Mouse (Mus musculus): ENCODE measurements around the gene Ints2. TPM values are rescaled to one million over a fixed set of nuclear protein-coding genes. Genes with fewer than 3 reads are reported as not detected.
"Not testable (repeated sequence)": the region's sequence is repeated elsewhere in the genome, so short reads cannot be mapped to it uniquely, and the experiment has no call there.

The Ints2 gene
- polyA plus RNA-seq (2016; fragmentation: Nextera tagmentation; extraction: Ambion mirVana) = 43.3 and 54.4 TPM in 2 replicates

- DNase-seq (ENCODE audit: low spot score) = peak; percentile 92
- Histone ChIP-seq H3K27ac (peak within 1 kb of the TSS; percentile 94), H3K9me3 (no peaks in the 10 kb centered on the region), H3K4me1 (replicated peaks) (peaks cover 15% of the 10 kb centered on the region), H3K4me3 (peak within 1 kb of the TSS; percentile 80), H3K36me3 (peaks cover 32% of the 10 kb centered on the region), H3K27me3 (ENCODE audit: insufficient read depth, poor library complexity, severe bottlenecking) (no peaks in the 10 kb centered on the region)
- 9% methylated on average over 32 of the region's 32 CpGs for WGBS
These were observed at the start of gene Ints2 for GRCm38 (mm10) chr11:86257460-86258076. Gene Ints2, minus strand, starts transcription at chr11:86257575.

GRCm38 (mm10) chr11:86292201-86292600, 34.8 kb upstream of the Ints2 start:
- not testable (repeated sequence) for H3K4me1 ChIP-seq (replicated peaks); H3K9me3 ChIP-seq; H3K4me3 ChIP-seq; DNase-seq (ENCODE audit: low spot score); H3K27me3 ChIP-seq (ENCODE audit: insufficient read depth, poor library complexity, severe bottlenecking); H3K27ac ChIP-seq
- peaks cover 87% of the 10 kb centered on the region for H3K36me3 ChIP-seq
- WGBS = 95% methylated on average over 10 of the region's 10 CpGs

- H3K4me3 ChIP-seq = no peak overlapping the region
- no peaks in the 10 kb centered on the region for H3K4me1 ChIP-seq (replicated peaks)
- H3K9me3 ChIP-seq = no peaks in the 10 kb centered on the region
- H3K27me3 ChIP-seq (ENCODE audit: insufficient read depth, poor library complexity, severe bottlenecking) = no peaks in the 10 kb centered on the region
- no peak overlapping the region for H3K27ac ChIP-seq
- H3K36me3 ChIP-seq = peaks cover 87% of the 10 kb centered on the region
- DNase-seq (ENCODE audit: low spot score) = no peak
- 95% methylated on average over 6 of the region's 6 CpGs for WGBS
These were observed 34.3 kb upstream of the Ints2 start for GRCm38 (mm10) chr11:86291714-86292113.

- H3K27me3 ChIP-seq (ENCODE audit: insufficient read depth, poor library complexity, severe bottlenecking) = no peaks in the 10 kb centered on the region
- no peaks in the 10 kb centered on the region for H3K9me3 ChIP-seq
- DNase-seq (ENCODE audit: low spot score) = no peak
- WGBS = 95% methylated on average over 8 of the region's 8 CpGs
- no peak overlapping the region for H3K27ac ChIP-seq
- H3K4me3 ChIP-seq = no peak overlapping the region
- H3K36me3 ChIP-seq = peaks cover 94% of the 10 kb centered on the region
- no peaks in the 10 kb centered on the region for H3K4me1 ChIP-seq (replicated peaks)
These were observed 28.4 kb upstream of the Ints2 start for GRCm38 (mm10) chr11:86285729-86286128.

GRCm38 (mm10) chr11:86278442-86279102, 21.2 kb upstream of the Ints2 start:
- Histone ChIP-seq H3K4me3 (no peak overlapping the region), H3K27ac (no peak overlapping the region), H3K36me3 (peaks cover 96% of the 10 kb centered on the region), H3K27me3 (ENCODE audit: insufficient read depth, poor library complexity, severe bottlenecking) (no peaks in the 10 kb centered on the region), H3K4me1 (replicated peaks) (no peaks in the 10 kb centered on the region), H3K9me3 (no peaks in the 10 kb centered on the region)
- WGBS = 97% methylated on average over 6 of the region's 6 CpGs
- no peak for DNase-seq (ENCODE audit: low spot score)

- H3K9me3 ChIP-seq = no peaks in the 10 kb centered on the region
- H3K27me3 ChIP-seq (ENCODE audit: insufficient read depth, poor library complexity, severe bottlenecking) = no peaks in the 10 kb centered on the region
- DNase-seq (ENCODE audit: low spot score) = no peak
- 0% methylated on average over 22 of the region's 22 CpGs for WGBS
- peaks cover 15% of the 10 kb centered on the region for H3K4me1 ChIP-seq (replicated peaks)
- peaks cover 37% of the 10 kb centered on the region for H3K36me3 ChIP-seq
- H3K27ac ChIP-seq = peak overlapping the region; percentile 94
- H3K4me3 ChIP-seq = peak overlapping the region; percentile 80
These were observed 321 bp downstream of the Ints2 start for GRCm38 (mm10) chr11:86257054-86257453.

GRCm38 (mm10) chr11:86253342-86253741, 4.0 kb downstream of the Ints2 start:
- H3K36me3 ChIP-seq = peaks cover 72% of the 10 kb centered on the region
- H3K4me3 ChIP-seq = no peak overlapping the region
- peaks cover 15% of the 10 kb centered on the region for H3K4me1 ChIP-seq (replicated peaks)
- DNase-seq (ENCODE audit: low spot score) = no peak
- H3K9me3 ChIP-seq = no peaks in the 10 kb centered on the region
- whole genome bisulfite sequencing = 93% methylated on average over 1 of the region's 1 CpGs
- H3K27ac ChIP-seq = no peak overlapping the region
- no peaks in the 10 kb centered on the region for H3K27me3 ChIP-seq (ENCODE audit: insufficient read depth, poor library complexity, severe bottlenecking)

GRCm38 (mm10) chr11:86232446-86232845, 24.9 kb downstream of the Ints2 start:
- no peaks in the 10 kb centered on the region for H3K27me3 ChIP-seq (ENCODE audit: insufficient read depth, poor library complexity, severe bottlenecking)
- H3K4me1 ChIP-seq (replicated peaks) = no peaks in the 10 kb centered on the region
- H3K4me3 ChIP-seq = no peak overlapping the region
- H3K9me3 ChIP-seq = no peaks in the 10 kb centered on the region
- no peak for DNase-seq (ENCODE audit: low spot score)
- H3K36me3 ChIP-seq = peaks cover 94% of the 10 kb centered on the region
- no peak overlapping the region for H3K27ac ChIP-seq
- WGBS = 90% methylated on average over 4 of the region's 4 CpGs

GRCm38 (mm10) chr11:86231781-86232350, 25.5 kb downstream of the Ints2 start:
- no peak for DNase-seq (ENCODE audit: low spot score)
- Histone ChIP-seq H3K4me3 (no peak overlapping the region), H3K9me3 (no peaks in the 10 kb centered on the region), H3K4me1 (replicated peaks) (no peaks in the 10 kb centered on the region), H3K36me3 (peaks cover 94% of the 10 kb centered on the region), H3K27me3 (ENCODE audit: insufficient read depth, poor library complexity, severe bottlenecking) (no peaks in the 10 kb centered on the region), H3K27ac (no peak overlapping the region)
- WGBS = 93% methylated on average over 13 of the region's 13 CpGs

GRCm38 (mm10) chr11:86226646-86227180, 30.7 kb downstream of the Ints2 start:
- Histone ChIP-seq H3K36me3 (peaks cover 93% of the 10 kb centered on the region), H3K4me3 (no peak overlapping the region), H3K9me3 (no peaks in the 10 kb centered on the region), H3K4me1 (replicated peaks) (no peaks in the 10 kb centered on the region), H3K27me3 (ENCODE audit: insufficient read depth, poor library complexity, severe bottlenecking) (no peaks in the 10 kb centered on the region), H3K27ac (no peak overlapping the region)
- DNase-seq (ENCODE audit: low spot score) = no peak
- 89% methylated on average over 8 of the region's 8 CpGs for WGBS

- Histone ChIP-seq H3K36me3 (peaks cover 92% of the 10 kb centered on the region), H3K27ac (no peak overlapping the region), H3K4me1 (replicated peaks) (no peaks in the 10 kb centered on the region), H3K9me3 (no peaks in the 10 kb centered on the region), H3K27me3 (ENCODE audit: insufficient read depth, poor library complexity, severe bottlenecking) (no peaks in the 10 kb centered on the region), H3K4me3 (no peak overlapping the region)
- 86% methylated on average over 4 of the region's 4 CpGs for WGBS
- DNase-seq (ENCODE audit: low spot score) = no peak
These were observed 31.6 kb downstream of the Ints2 start for GRCm38 (mm10) chr11:86225761-86226160.

- DNase-seq (ENCODE audit: low spot score) = no peak
- Histone ChIP-seq H3K4me3 (no peak overlapping the region), H3K27ac (no peak overlapping the region), H3K36me3 (peaks cover 98% of the 10 kb centered on the region), H3K4me1 (replicated peaks) (no peaks in the 10 kb centered on the region), H3K9me3 (no peaks in the 10 kb centered on the region), H3K27me3 (ENCODE audit: insufficient read depth, poor library complexity, severe bottlenecking) (no peaks in the 10 kb centered on the region)
- WGBS = 81% methylated on average over 1 of the region's 1 CpGs
These were observed 45.6 kb downstream of the Ints2 start for GRCm38 (mm10) chr11:86211803-86212202.

GRCm38 (mm10) chr11:86209123-86209522, 48.3 kb downstream of the Ints2 start:
- WGBS = 92% methylated on average over 2 of the region's 2 CpGs
- peaks cover 13% of the 10 kb centered on the region for H3K9me3 ChIP-seq
- H3K36me3 ChIP-seq = peaks cover 98% of the 10 kb centered on the region
- H3K4me3 ChIP-seq = no peak overlapping the region
- no peaks in the 10 kb centered on the region for H3K27me3 ChIP-seq (ENCODE audit: insufficient read depth, poor library complexity, severe bottlenecking)
- no peaks in the 10 kb centered on the region for H3K4me1 ChIP-seq (replicated peaks)
- H3K27ac ChIP-seq = no peak overlapping the region
- no peak for DNase-seq (ENCODE audit: low spot score)
